Mouse (Mus musculus): Measurements from ENCODE around the gene Gpc5. TPM values are rescaled to one million over a fixed set of nuclear protein-coding genes. Genes with fewer than 3 reads are reported as not detected.

Gene Gpc5
- total RNA-seq, 1 experiment = 0.40 TPM

DNA sequence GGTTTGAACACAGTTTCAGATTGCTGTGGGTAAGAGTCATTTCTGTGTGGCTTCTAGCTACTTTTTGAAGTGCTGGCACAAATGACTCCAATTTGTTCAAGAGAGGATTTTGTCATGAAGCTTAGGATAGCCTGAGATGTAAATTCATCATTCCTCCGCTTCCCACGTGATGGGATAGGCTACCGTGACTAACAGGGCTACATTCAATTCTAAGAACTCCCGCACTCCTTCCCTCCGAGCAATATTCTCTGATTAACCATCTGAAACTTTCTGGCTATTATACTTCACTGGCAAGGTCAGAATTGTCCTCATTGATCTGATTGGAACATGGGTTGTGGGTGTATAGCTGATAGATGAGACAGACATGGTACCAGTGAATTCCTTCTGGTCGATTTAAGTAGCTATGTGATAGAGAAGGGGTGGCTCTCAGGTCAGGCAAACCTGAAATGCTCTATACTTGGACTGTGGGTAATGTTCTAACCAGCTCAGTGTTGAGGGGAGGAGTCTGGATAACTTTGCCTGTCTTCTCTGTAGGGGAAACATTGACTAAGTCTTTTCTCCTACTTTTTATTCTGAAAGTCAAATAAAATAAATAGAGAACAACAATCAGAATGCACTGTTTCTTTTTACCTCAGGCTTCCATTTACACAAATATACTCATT lies 319.6 kb downstream of the Gpc5 start:
- DNase-seq (ENCODE audit: low read depth, low spot score) = no peak
- TF ChIP-seq ZNF384 (IDR thresholded peaks at IDR 0.05; ENCODE audit: low read depth, low read length) (no peak), MAFK (IDR thresholded peaks at IDR 0.05; ENCODE audit: insufficient read depth, low read depth, low read length) (no peak), ZC3H11A (IDR thresholded peaks at IDR 0.05; ENCODE audit: borderline replicate concordance, low read depth, low read length) (no peak), HCFC1 (IDR thresholded peaks at IDR 0.05; ENCODE audit: borderline replicate concordance, insufficient read depth, low read length) (no peak), CHD2 (IDR thresholded peaks at IDR 0.05; ENCODE audit: low read depth, low read length) (no peak)
- no peak overlapping the region for H3K27ac ChIP-seq (ENCODE audit: insufficient read depth, low read depth, low read length, poor library complexity, severe bottlenecking)

DNA sequence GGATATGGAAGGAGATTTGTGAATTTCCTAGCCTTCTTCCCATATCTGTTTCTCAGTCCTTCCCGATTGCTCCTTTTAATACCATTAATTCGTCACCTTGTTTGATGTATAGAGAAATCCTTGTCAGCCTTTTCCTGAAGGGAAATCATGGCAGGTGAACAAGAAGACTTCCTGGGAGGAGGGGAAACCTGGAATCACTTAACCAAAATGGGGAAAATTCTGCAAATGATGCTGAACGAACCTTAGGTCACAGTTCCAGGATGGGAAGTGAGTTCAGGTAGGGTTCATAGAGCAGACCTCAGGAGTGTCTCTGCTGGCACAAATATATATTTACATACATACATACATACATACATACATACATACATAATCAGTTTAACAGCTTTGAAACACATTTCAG lies 320.8 kb downstream of the Gpc5 start:
- no peaks in the 10 kb centered on the region for H3K36me3 ChIP-seq (ENCODE audit: control insufficient read depth, insufficient read depth, low read length, poor library complexity, severe bottlenecking)
- in situ Hi-C loops (cut with MboI; ENCODE audit: low sequenced_read_pairs in 2 of 2, unreplicated experiment in 2 of 2) = no loop called here
- H3K4me1 ChIP-seq (ENCODE audit: control insufficient read depth in 2 of 2, insufficient read depth in 2 of 2, low read length in 2 of 2, poor library complexity in 1 of 2) = no peaks in the 10 kb centered on the region
- H3K9ac ChIP-seq (ENCODE audit: insufficient read depth, low read depth, low read length, poor library complexity, severe bottlenecking) = no peak overlapping the region
- H3K27ac ChIP-seq (ENCODE audit: insufficient read depth, low read depth, low read length, poor library complexity, severe bottlenecking) = no peak overlapping the region
- H3K4me3 ChIP-seq (ENCODE audit: insufficient read depth in 1 of 2, low read depth in 1 of 2, low read length in 2 of 2, poor library complexity in 1 of 2, severe bottlenecking in 1 of 2) = no peak overlapping the region
- DNase-seq (ENCODE audit: low read depth, low spot score) = no peak
- TF ChIP-seq MAFK (IDR thresholded peaks at IDR 0.05; ENCODE audit: insufficient read depth, low read depth, low read length) = no peak
- no peaks in the 10 kb centered on the region for H3K9me3 ChIP-seq (ENCODE audit: control insufficient read depth, insufficient read depth, low read depth, low read length)

More for the DNA sequence above, 319.6 kb downstream of the Gpc5 start:
- no peak overlapping the region for H3K4me3 ChIP-seq (ENCODE audit: insufficient read depth in 1 of 2, low read depth in 1 of 2, low read length in 2 of 2, poor library complexity in 1 of 2, severe bottlenecking in 1 of 2)
- H3K9ac ChIP-seq (ENCODE audit: insufficient read depth, low read depth, low read length, poor library complexity, severe bottlenecking) = no peak overlapping the region
- no peaks in the 10 kb centered on the region for H3K36me3 ChIP-seq (ENCODE audit: control insufficient read depth, insufficient read depth, low read length, poor library complexity, severe bottlenecking)
- no peaks in the 10 kb centered on the region for H3K4me1 ChIP-seq (ENCODE audit: control insufficient read depth in 2 of 2, insufficient read depth in 2 of 2, low read length in 2 of 2, poor library complexity in 1 of 2)
- H3K9me3 ChIP-seq (ENCODE audit: control insufficient read depth, insufficient read depth, low read depth, low read length) = no peaks in the 10 kb centered on the region
- in situ Hi-C loops (cut with MboI; ENCODE audit: low sequenced_read_pairs in 2 of 2, unreplicated experiment in 2 of 2) = no loop called here

DNA sequence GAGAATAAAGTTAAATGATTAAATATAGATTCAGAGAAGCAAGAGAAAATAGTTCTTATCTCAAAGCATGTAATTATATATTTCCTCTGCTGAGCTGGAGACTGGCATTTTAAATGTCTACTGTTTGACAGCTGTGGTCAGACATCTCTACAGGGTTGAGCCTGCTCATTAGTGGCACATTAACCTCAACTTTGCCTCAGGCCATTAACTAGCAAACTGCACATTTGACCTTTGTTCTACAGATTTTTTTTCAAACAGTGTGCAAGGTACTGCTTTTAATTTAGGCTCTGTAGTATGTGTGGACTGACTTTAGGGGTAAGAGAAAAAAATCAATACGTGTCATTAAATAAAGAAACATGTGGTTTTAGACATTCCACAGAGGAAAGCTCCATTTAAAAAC lies 321.4 kb downstream of the Gpc5 start:
- H3K9ac ChIP-seq (ENCODE audit: insufficient read depth, low read depth, low read length, poor library complexity, severe bottlenecking) = no peak overlapping the region
- TF ChIP-seq HCFC1 (IDR thresholded peaks at IDR 0.05; ENCODE audit: borderline replicate concordance, insufficient read depth, low read length) = no peak
- TF ChIP-seq MAFK (IDR thresholded peaks at IDR 0.05; ENCODE audit: insufficient read depth, low read depth, low read length) = no peak
- no peak for TF ChIP-seq ZNF384 (IDR thresholded peaks at IDR 0.05; ENCODE audit: low read depth, low read length)
- TF ChIP-seq CHD2 (IDR thresholded peaks at IDR 0.05; ENCODE audit: low read depth, low read length) = no peak
- TF ChIP-seq ZC3H11A (IDR thresholded peaks at IDR 0.05; ENCODE audit: borderline replicate concordance, low read depth, low read length) = no peak
- no peak for DNase-seq (ENCODE audit: low read depth, low spot score)
- in situ Hi-C loops (cut with MboI; ENCODE audit: low sequenced_read_pairs in 2 of 2, unreplicated experiment in 2 of 2) = no loop called here
- H3K4me1 ChIP-seq (ENCODE audit: control insufficient read depth in 2 of 2, insufficient read depth in 2 of 2, low read length in 2 of 2, poor library complexity in 1 of 2) = no peaks in the 10 kb centered on the region
- H3K36me3 ChIP-seq (ENCODE audit: control insufficient read depth, insufficient read depth, low read length, poor library complexity, severe bottlenecking) = no peaks in the 10 kb centered on the region
- no peak overlapping the region for H3K4me3 ChIP-seq (ENCODE audit: insufficient read depth in 1 of 2, low read depth in 1 of 2, low read length in 2 of 2, poor library complexity in 1 of 2, severe bottlenecking in 1 of 2)
- no peak overlapping the region for H3K27ac ChIP-seq (ENCODE audit: insufficient read depth, low read depth, low read length, poor library complexity, severe bottlenecking)
- H3K9me3 ChIP-seq (ENCODE audit: control insufficient read depth, insufficient read depth, low read depth, low read length) = no peaks in the 10 kb centered on the region

DNA sequence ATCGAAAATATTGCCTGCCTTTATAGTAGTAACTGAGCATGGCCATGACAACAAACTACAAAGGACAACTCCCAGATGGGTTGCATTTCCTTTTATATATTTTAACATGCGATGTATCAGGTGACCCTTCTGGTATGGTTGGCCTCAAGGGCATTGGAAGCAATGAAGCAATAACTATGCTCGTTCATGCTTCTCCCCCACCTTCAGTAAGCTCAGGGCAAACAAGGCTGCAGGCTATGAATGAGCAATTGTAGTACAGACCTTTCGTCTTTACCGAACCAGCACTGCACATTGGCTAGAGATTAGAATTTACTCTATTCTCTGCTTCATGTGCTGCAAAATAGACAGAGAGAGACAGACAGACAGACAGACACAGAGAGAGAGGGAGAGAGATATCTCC lies 322.5 kb downstream of the Gpc5 start:
- no peaks in the 10 kb centered on the region for H3K36me3 ChIP-seq (ENCODE audit: control insufficient read depth, insufficient read depth, low read length, poor library complexity, severe bottlenecking)
- no peak for DNase-seq (ENCODE audit: low read depth, low spot score)
- no peaks in the 10 kb centered on the region for H3K9me3 ChIP-seq (ENCODE audit: control insufficient read depth, insufficient read depth, low read depth, low read length)
- H3K27ac ChIP-seq (ENCODE audit: insufficient read depth, low read depth, low read length, poor library complexity, severe bottlenecking) = no peak overlapping the region
- no peak overlapping the region for H3K4me3 ChIP-seq (ENCODE audit: insufficient read depth in 1 of 2, low read depth in 1 of 2, low read length in 2 of 2, poor library complexity in 1 of 2, severe bottlenecking in 1 of 2)
- TF ChIP-seq CHD2 (IDR thresholded peaks at IDR 0.05; ENCODE audit: low read depth, low read length) (no peak), ZNF384 (IDR thresholded peaks at IDR 0.05; ENCODE audit: low read depth, low read length) (no peak), MAFK (IDR thresholded peaks at IDR 0.05; ENCODE audit: insufficient read depth, low read depth, low read length) (no peak), ZC3H11A (IDR thresholded peaks at IDR 0.05; ENCODE audit: borderline replicate concordance, low read depth, low read length) (no peak), HCFC1 (IDR thresholded peaks at IDR 0.05; ENCODE audit: borderline replicate concordance, insufficient read depth, low read length) (no peak)
- in situ Hi-C loops (cut with MboI; ENCODE audit: low sequenced_read_pairs in 2 of 2, unreplicated experiment in 2 of 2) = no loop called here
- no peak overlapping the region for H3K9ac ChIP-seq (ENCODE audit: insufficient read depth, low read depth, low read length, poor library complexity, severe bottlenecking)
- H3K4me1 ChIP-seq (ENCODE audit: control insufficient read depth in 2 of 2, insufficient read depth in 2 of 2, low read length in 2 of 2, poor library complexity in 1 of 2) = no peaks in the 10 kb centered on the region

DNA sequence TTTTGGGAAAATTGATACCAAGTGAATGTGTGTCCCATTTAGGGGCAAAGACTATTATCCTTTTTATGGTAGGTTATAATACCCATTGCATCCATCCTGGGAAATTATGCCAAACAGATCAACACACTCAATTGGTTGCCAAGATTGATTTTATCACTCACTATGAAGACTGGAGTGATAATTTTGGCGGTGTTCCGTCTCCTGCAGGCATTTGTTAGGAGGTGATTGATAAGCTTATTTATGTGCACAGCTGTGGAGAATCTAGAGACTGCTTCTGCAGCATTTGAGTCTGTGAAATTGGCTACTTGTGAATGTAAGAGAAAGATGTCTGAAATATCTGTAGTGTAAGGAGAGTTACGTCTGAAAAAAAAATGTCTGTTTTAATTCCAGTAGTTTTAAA lies 340.0 kb downstream of the Gpc5 start:
- Histone ChIP-seq H3K27ac (ENCODE audit: insufficient read depth, low read depth, low read length, poor library complexity, severe bottlenecking) (no peak overlapping the region), H3K4me1 (ENCODE audit: control insufficient read depth in 2 of 2, insufficient read depth in 2 of 2, low read length in 2 of 2, poor library complexity in 1 of 2) (no peaks in the 10 kb centered on the region), H3K36me3 (ENCODE audit: control insufficient read depth, insufficient read depth, low read length, poor library complexity, severe bottlenecking) (no peaks in the 10 kb centered on the region), H3K4me3 (ENCODE audit: insufficient read depth in 1 of 2, low read depth in 1 of 2, low read length in 2 of 2, poor library complexity in 1 of 2, severe bottlenecking in 1 of 2) (no peak overlapping the region), H3K9ac (ENCODE audit: insufficient read depth, low read depth, low read length, poor library complexity, severe bottlenecking) (no peak overlapping the region), H3K9me3 (ENCODE audit: control insufficient read depth, insufficient read depth, low read depth, low read length) (no peaks in the 10 kb centered on the region)
- in situ Hi-C loops (cut with MboI; ENCODE audit: low sequenced_read_pairs in 2 of 2, unreplicated experiment in 2 of 2) = no loop called here
- no peak for DNase-seq (ENCODE audit: low read depth, low spot score)
- no peak for TF ChIP-seq HCFC1 (IDR thresholded peaks at IDR 0.05; ENCODE audit: borderline replicate concordance, insufficient read depth, low read length)
- no peak for TF ChIP-seq ZC3H11A (IDR thresholded peaks at IDR 0.05; ENCODE audit: borderline replicate concordance, low read depth, low read length)
- TF ChIP-seq ZNF384 (IDR thresholded peaks at IDR 0.05; ENCODE audit: low read depth, low read length) = no peak
- no peak for TF ChIP-seq MAFK (IDR thresholded peaks at IDR 0.05; ENCODE audit: insufficient read depth, low read depth, low read length)
- no peak for TF ChIP-seq CHD2 (IDR thresholded peaks at IDR 0.05; ENCODE audit: low read depth, low read length)
